Mouse (Mus musculus): ENCODE results near the gene Dmrta1.

GRCm38 (mm10) chr4:89674711-89675110 lies 4.5 kb upstream of the Dmrta1 start:
- TF ChIP-seq POLR2A (IDR thresholded peaks at IDR 0.05; ENCODE audit: borderline replicate concordance, extremely low read depth, insufficient read depth, insufficient read length, poor library complexity, severe bottlenecking) (no peak), CTCF (IDR thresholded peaks at IDR 0.05; ENCODE audit: borderline replicate concordance, extremely low read depth, insufficient read depth, insufficient read length) (no peak)

Measured in brain, embryonic 14.5 days (tissue).